Mouse (Mus musculus): ENCODE results near the gene Tmigd3.
"Not testable (repeated sequence)": the region's sequence is repeated elsewhere in the genome, so short reads cannot be mapped to it uniquely, and the experiment has no call there.

Tmigd3 gene

DNA sequence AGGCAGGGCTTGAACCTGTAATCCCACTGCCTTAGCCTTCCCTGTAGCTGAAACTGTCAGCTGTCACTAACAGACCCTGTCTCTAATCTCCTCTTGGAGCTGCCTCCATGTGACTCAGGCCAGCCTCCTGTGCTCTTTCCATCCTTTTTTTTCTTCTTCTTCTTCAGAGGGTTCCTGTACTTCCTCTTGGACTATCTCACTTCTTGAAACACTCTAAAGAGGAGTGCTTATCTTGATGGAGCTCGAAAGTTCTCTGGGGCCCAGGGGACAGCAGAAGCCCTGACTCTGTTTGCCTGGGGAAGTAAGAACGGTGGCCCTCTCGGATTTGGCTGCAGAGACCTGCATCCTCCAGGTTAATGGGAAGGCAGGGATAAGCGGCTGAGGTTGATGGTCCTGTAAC lies 33.5 kb downstream of the Tmigd3 start:
- DNase-seq (ENCODE audit: low spot score in 2 of 2), result no peak

DNA sequence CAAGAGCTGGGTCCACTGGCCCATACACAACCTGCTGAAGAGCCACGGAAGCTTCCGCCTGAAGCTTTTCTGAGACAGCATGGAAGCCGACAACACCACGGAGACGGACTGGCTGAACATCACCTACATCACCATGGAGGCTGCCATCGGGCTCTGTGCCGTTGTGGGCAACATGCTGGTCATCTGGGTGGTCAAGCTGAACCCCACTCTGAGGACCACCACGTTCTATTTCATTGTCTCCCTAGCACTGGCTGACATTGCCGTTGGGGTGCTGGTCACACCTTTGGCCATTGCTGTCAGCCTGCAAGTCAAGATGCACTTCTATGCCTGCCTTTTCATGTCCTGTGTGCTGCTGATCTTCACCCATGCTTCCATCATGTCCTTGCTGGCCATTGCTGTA lies 34.0 kb downstream of the Tmigd3 start:
- no peak for DNase-seq (ENCODE audit: low spot score in 2 of 2)

GRCm38 (mm10) chr3:105907956-105908655 lies 37.4 kb downstream of the Tmigd3 start:
- DNase-seq (ENCODE audit: low spot score in 2 of 2), result no peak

DNA sequence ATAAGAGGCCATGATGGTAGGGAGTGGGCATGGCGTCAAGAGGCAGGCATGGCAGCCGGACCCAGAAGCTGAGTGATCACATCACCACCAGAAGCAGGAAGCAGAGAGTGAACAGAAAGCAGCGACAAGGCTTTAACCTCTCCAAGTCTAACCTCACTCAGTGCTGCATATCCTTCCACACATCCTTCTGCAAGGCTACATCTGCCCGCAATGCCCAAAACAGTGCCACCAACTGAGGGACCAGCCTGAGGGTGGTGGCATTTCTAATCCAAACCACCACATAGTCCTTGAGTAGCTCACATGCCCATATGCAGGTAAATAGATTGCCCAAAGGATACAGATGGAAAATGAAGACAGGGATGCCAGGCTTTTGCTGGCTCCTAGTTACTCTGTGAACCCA lies 38.3 kb downstream of the Tmigd3 start:
- no peak for DNase-seq (ENCODE audit: low spot score in 2 of 2)

- peak; percentile 73 for DNase-seq (ENCODE audit: low spot score in 2 of 2)
Observed at GRCm38 (mm10) chr3:105910519-105911190, 40.0 kb downstream of the Tmigd3 start.

GRCm38 (mm10) chr3:105912097-105912880 lies 41.6 kb downstream of the Tmigd3 start:
- DNase-seq (ENCODE audit: low spot score in 2 of 2), result no peak

DNA sequence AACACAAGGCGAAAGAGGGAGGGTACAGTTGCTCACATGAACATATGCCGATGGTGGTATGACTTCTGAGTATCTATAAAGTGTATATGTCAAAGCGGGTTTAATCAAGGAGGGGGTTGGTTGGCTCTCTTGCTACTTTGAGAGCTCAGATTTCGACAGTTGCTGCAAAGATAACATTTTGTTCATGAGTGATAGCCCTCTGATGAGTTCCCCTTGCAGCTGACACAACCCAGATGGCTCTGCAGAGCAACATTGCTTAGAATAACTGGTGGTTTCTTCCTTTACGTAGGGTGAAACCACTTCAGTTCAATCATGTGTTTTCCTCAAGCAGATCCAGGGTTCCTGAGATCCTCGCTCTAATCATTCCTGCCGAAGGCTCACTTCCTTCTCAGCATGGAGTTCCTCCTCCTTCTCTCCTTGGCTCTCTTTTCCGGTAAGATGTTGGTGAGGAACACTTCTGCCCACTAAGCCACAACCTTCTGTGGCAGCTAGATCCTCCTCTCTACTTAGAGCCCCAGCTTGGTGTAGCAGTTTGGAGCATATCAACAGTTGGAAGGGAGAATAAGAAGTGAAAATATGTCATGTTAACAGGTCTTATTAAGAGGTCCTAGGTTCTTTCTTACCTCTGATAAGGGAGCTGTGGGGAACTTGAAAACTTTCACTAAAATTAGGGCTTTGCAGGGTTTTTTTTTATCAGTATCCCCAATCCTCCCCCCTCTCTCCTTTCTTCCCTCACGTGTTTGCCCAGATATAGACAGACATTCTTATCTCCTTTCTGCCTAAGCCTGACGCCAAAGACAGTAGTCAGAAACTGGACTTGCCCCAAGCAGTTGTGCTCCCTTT lies 43.4 kb downstream of the Tmigd3 start:
- no peak for DNase-seq (ENCODE audit: low spot score in 2 of 2)

GRCm38 (mm10) chr3:105915281-105915680 lies 44.6 kb downstream of the Tmigd3 start:
- DNase-seq (ENCODE audit: low spot score in 2 of 2), result no peak

GRCm38 (mm10) chr3:105916455-105916854 lies 45.8 kb downstream of the Tmigd3 start:
- DNase-seq (ENCODE audit: low spot score in 2 of 2), result not testable (repeated sequence)

GRCm38 (mm10) chr3:105917656-105918354 lies 47.1 kb downstream of the Tmigd3 start:
- no peak for DNase-seq (ENCODE audit: low spot score in 2 of 2)

- no peak for DNase-seq (ENCODE audit: low spot score in 2 of 2)
Observed at GRCm38 (mm10) chr3:105918355-105918745, 47.6 kb downstream of the Tmigd3 start.

DNA sequence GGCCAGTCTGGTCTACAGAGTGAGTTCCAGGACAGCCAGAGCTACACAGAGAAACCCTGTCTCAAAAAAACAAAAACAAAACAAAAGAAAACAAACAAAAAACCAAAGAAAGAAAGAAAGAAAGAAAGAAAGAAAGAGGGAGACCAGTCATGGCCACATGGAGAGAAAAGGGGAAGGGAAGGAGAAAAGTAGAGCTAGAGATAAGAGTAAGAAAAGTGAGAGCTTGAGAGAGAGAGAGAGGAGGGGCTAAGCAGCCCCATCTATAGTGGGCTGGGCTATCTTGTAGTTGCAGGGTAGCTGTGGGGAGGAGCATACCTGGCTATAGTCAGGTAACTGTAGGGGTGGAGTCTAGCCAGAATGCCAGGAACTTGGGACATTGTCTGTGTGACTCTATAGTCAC lies 50.0 kb downstream of the Tmigd3 start:
- not testable (repeated sequence) for DNase-seq (ENCODE audit: low spot score in 2 of 2)

GRCm38 (mm10) chr3:105921959-105922358 lies 51.3 kb downstream of the Tmigd3 start:
- peak in 1 of 2 experiments; percentile 50 for DNase-seq (ENCODE audit: low spot score in 2 of 2)

- DNase-seq (ENCODE audit: low spot score in 2 of 2), result no peak
Observed at GRCm38 (mm10) chr3:105924616-105925015, 53.9 kb downstream of the Tmigd3 start.

GRCm38 (mm10) chr3:105927561-105928194 lies 57.0 kb downstream of the Tmigd3 start:
- no peak for DNase-seq (ENCODE audit: low spot score in 2 of 2)

DNA sequence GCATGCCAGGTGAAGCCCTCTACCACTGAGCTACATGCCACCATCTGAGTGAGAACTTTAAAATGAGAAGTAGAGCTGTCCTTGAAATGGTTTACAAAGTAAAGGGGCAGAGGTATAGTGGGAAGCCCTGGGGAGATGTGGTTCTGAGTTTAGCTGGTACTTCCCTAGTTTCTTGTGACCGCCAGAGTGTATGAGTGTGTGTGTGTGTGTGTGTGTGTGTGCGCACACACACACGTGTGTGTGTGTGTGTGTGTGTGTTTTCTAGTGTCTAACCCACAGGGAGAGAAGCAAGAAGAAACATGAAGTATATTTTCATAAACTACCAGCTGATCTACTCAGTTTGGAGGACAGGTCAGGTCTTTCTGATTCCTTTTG lies 57.5 kb downstream of the Tmigd3 start:
- DNase-seq (ENCODE audit: low spot score in 2 of 2), result peak; percentile 30 to 41

- no peak for DNase-seq (ENCODE audit: low spot score in 2 of 2)
Observed at GRCm38 (mm10) chr3:105928781-105929180, 58.1 kb downstream of the Tmigd3 start.

DNA sequence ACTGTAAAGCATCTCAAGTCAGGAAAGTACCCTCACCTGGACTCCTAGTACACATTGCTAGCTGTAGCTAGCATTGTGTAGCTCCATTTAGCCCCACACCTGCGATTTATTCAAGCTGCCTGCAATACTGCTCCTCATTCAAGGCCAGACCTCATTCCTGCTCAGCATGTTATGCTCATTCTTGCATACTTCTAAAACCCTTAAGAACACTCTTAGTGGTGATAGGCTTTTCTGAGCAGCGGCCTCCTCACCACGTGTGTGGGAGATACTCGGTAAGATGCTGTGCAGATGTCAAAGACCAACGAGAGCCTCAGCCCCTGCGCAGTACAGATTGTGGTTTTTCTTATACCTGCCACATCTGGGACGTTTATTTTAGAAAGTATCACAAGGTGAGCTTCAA lies 59.1 kb downstream of the Tmigd3 start:
- DNase-seq (ENCODE audit: low spot score in 2 of 2), result no peak

DNA sequence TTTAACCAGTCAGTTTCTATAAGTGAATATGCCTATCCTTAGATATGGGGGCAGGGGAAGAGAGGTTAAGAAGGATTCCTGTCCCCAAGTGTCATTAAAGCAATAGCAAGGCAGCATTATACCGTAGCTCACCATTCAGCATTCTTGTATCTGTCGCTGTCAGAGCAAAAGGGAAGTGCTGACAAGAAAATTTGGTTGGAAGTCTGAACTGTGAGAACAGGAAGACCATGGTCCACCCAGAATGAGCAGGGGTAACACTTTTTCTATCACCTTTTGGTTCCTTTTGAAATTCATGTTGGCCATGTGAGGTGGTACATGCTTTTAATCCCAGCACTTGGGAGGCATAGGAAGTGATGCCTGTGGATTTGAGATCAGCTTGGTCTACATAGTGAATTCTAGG lies 60.4 kb downstream of the Tmigd3 start:
- no peak for DNase-seq (ENCODE audit: low spot score in 2 of 2)

DNA sequence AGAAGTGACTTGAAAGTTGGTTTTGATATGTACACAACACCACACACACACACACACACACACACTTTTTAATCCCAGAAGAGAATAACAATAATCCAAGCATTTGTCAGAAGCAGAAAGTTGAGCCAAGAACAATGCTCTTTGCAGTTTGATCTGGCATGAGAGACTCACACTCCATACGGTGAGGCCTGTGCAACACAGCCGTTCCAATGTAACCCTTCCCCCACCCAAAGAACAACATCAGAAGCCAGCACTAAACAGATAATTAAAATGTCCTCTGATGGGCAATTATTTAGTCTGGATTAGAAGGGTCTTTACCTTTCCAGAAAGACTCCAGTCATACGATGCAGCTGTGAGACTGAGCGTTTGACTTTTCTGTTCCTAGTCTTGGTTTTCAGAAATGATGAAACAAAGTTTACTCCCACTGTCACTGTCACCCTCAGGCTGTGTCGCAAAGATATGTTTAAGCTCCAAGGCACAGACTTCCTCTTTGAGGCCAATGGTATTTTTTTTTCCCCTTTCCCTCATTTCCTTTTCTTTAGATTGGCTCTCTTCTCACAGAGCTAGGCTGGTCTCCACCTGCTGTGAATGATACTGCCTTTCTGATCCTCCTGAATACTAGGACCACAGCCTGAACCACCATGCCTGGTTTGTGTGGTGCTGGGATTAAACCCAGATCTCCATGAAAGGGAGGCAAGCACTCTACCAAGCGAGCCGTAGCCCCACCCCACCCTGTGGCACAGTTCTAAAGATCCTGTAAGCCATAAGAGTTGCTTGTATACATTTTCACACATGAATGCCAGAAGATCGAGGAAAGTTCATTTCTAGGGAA lies 61.8 kb downstream of the Tmigd3 start, which contains the start of gene I830077J02Rik:
Gene I830077J02Rik, minus strand, starts transcription at position 425 of the 832 bp plus-strand sequence.
- peak in 1 of 2 experiments; percentile 39 for DNase-seq (ENCODE audit: low spot score in 2 of 2)
